Mouse (Mus musculus) bone marrow, adult 2 months (tissue): ENCODE data around the gene Fam118a.

Experiments used
- CTCF ChIP-seq: fragments of 200-500 bp; IDR thresholded peaks from 2 replicates; pipeline ENCODE4 v1.5.1; 2011; ENCODE audit warnings: low read length, control low read depth; ENCODE audit not compliant: control insufficient read depth, insufficient read depth
- POLR2A ChIP-seq: fragments of 200-500 bp; IDR thresholded peaks from 2 replicates; pipeline ENCODE4 v1.6.1; 2011; ENCODE audit warnings: low read depth, mild to moderate bottlenecking, control low read depth, low read length, borderline replicate concordance; ENCODE audit not compliant: control insufficient read depth

- TF ChIP-seq CTCF (no peak), POLR2A (no peak)
Measured at GRCm38 (mm10) chr15:85043116-85043515, 14.4 kb downstream of the Fam118a start.
